Mouse (Mus musculus) liver, embryonic 11.5 days (tissue): ENCODE measurements around the gene Pms2. TPM values are rescaled to one million over a fixed set of nuclear protein-coding genes. Genes with fewer than 3 reads are reported as not detected.

Experiments used
- ATAC-seq: fragments of 200-750 bp; cut with Nextera tagmentation; replicated peaks from 2 replicates; pipeline ENCODE4 v1.8.0; 2017; ENCODE audit warnings: moderate number of reproducible peaks, mild to moderate bottlenecking, moderate TSS enrichment, moderate library complexity; ENCODE audit not compliant: low FRiP score
- DNase-seq: peaks from one replicate; pipeline ENCODE4 v3.0.0-alpha.2; 2017; ENCODE audit warnings: low spot score
- H3K27ac ChIP-seq: fragments of 300-500 bp; sonication (generic); 2 replicates; pipeline ENCODE4 v1.5.1; 2014; ENCODE audit warnings: mild to moderate bottlenecking, low read depth, low read length, control low read depth
- H3K27me3 ChIP-seq: fragments of 300-500 bp; sonication (generic); replicated peaks from 2 replicates; pipeline ENCODE4 v1.6.1; 2014; ENCODE audit warnings: low read length, mixed read lengths; ENCODE audit not compliant: control insufficient read depth, insufficient read depth
- H3K36me3 ChIP-seq: fragments of 300-500 bp; sonication (generic); 2 replicates; pipeline ENCODE4 v1.6.1; 2014; ENCODE audit warnings: mild to moderate bottlenecking, low read length, moderate library complexity, mixed read lengths; ENCODE audit not compliant: control insufficient read depth, insufficient read depth
- H3K4me1 ChIP-seq: fragments of 300-500 bp; sonication (generic); replicated peaks from 2 replicates; pipeline ENCODE4 v1.6.1; 2014; ENCODE audit warnings: low read length, mixed read lengths; ENCODE audit not compliant: control insufficient read depth, insufficient read depth
- H3K4me2 ChIP-seq: fragments of 300-500 bp; sonication (generic); 2 replicates; pipeline ENCODE4 v1.6.1; 2014; ENCODE audit warnings: mild to moderate bottlenecking, control low read depth, moderate library complexity
- H3K4me3 ChIP-seq: fragments of 300-500 bp; sonication (generic); 2 replicates; pipeline ENCODE4 v1.5.1; 2014; ENCODE audit warnings: low read depth, low read length, control low read depth
- H3K9ac ChIP-seq: fragments of 300-500 bp; sonication (generic); 2 replicates; pipeline ENCODE4 v1.6.1; 2014; ENCODE audit warnings: low read depth, low read length, control low read depth
- H3K9me3 ChIP-seq: fragments of 300-500 bp; sonication (generic); 2 replicates; pipeline ENCODE4 v1.6.1; 2016; ENCODE audit warnings: low read length, inconsistent platforms, mixed read lengths; ENCODE audit not compliant: control insufficient read depth
- WGBS: fragments of 180-500 bp; shearing (Covaris S2); extraction: QIAGEN DNeasy Blood & Tissue Kit; methylation state at CpG from one replicate; pipeline ENCODE4 v1.1.7; 2014; 5-methylcytosine and 5-hydroxymethylcytosine counted together
- polyA plus RNA-seq: library from polyadenylated mRNA; unstranded; fragments of >200 nt; fragmentation: Nextera tagmentation; extraction: Ambion mirVana; gene quantifications from 2 replicates; pipeline ENCODE4 v1.2.1, GENCODE M21; 2014

Gene Pms2
- polyA plus RNA-seq, 1 experiment from 2014 or later = 27.0 TPM

DNA sequence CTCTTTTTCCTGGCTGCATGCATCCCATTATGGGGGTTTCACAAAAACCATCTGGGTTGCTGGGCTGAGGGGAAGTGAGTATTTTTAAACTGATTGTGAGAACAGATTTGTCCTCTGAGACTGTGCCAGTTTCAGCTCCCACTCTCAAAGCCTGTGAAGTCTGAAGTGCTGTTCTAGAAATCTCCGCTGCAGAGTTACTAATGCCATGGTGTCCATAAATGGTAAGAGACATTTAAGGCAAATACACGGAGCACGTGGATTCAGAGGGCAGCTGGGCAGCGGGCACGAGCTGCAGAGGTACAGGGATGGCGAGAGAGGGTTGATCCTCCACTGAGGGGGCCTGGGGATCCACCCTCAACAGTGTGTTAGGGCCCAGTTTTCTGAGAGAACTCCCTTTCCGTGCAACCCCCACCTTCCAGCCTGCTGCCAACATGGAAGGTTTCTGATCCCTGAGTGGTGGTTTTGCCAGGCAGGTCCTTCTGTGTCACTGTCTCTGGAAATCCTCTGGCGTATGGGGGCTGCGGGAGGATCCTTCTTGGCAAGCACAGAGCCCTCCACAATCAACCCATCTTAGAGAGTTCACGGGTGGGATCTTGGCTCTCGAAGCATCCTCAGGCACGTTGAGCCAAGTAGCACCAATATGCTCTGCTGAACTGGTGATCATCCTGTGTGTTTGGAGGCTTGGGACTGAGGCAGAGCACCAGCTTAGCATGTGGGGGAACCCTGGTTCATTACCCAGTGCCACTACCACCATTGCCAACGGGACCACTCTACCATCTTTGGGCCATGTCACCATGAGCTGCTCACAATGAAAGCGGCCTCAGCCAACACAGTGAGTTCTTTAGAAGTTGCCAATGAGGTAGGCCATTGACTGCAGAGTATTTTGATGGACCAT, 33.7 kb downstream of the Pms2 start:
- 0 out of 2 replicates have a peak, but pooled peaks cover 2% of the 10 kb centered on the region for H3K9me3 ChIP-seq
- 85% methylated on average over 14 of the region's 14 CpGs for WGBS
- H3K36me3 ChIP-seq = no peaks in the 10 kb centered on the region
- H3K9ac ChIP-seq = no peak overlapping the region
- no peak overlapping the region for H3K27ac ChIP-seq
- no peak overlapping the region for H3K4me3 ChIP-seq
- no peaks in the 10 kb centered on the region for H3K4me1 ChIP-seq
- ATAC-seq (no peak), DNase-seq (no peak)
- H3K4me2 ChIP-seq = no peak overlapping the region
- H3K27me3 ChIP-seq = no peaks in the 10 kb centered on the region

DNA sequence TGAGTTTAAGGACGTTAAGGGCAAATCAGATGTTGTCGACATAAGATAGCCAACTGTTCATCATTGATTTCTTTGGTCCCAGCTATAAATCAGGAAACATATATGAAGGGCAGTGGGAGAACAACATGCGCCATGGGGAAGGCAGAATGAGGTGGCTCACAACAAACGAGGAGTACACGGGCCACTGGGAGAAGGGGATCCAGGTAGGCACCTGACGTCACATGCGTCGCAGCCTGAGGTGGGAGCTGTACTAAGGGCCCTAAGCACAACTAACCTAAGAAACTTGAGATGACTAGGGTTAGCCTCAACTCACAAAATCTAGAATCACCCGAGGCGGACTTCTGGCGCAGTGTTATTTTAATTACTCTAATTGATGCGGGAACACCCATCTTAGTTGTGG, 38.6 kb downstream of the Pms2 start:
- Histone ChIP-seq H3K36me3 (no peaks in the 10 kb centered on the region), H3K27me3 (no peaks in the 10 kb centered on the region), H3K4me1 (no peaks in the 10 kb centered on the region), H3K4me3 (no peak overlapping the region), H3K9me3 (no peaks in the 10 kb centered on the region), H3K4me2 (no peak overlapping the region), H3K9ac (no peak overlapping the region), H3K27ac (no peak overlapping the region)
- DNase-seq = no peak
- 86% methylated on average over 12 of the region's 12 CpGs for WGBS
- no peak for ATAC-seq

DNA sequence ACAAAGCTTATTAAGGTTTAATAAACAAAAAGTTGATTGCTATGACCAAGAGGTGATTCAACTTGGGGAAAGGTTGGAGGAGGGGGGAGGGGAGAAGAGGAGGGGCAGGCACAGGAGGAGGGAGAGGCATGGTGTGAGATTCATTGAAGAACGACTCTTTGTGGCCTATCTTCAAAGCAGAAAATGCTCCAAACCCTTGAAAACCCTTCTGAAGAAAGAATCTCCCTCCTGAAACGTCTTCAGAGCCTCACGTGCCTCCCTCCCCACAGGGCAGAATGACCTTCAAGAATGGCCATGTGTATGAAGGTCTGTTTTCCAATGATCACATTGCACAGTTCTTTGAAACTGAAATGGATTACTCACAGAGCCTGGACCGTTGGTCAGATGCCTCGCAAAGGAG, 40.3 kb downstream of the Pms2 start:
- H3K9ac ChIP-seq = no peak overlapping the region
- no peak overlapping the region for H3K4me2 ChIP-seq
- no peaks in the 10 kb centered on the region for H3K27me3 ChIP-seq
- WGBS = 40% methylated on average over 5 of the region's 5 CpGs
- H3K36me3 ChIP-seq = no peaks in the 10 kb centered on the region
- no peaks in the 10 kb centered on the region for H3K9me3 ChIP-seq
- no peak overlapping the region for H3K4me3 ChIP-seq
- no peaks in the 10 kb centered on the region for H3K4me1 ChIP-seq
- DNase-seq (no peak), ATAC-seq (no peak)
- no peak overlapping the region for H3K27ac ChIP-seq

DNA sequence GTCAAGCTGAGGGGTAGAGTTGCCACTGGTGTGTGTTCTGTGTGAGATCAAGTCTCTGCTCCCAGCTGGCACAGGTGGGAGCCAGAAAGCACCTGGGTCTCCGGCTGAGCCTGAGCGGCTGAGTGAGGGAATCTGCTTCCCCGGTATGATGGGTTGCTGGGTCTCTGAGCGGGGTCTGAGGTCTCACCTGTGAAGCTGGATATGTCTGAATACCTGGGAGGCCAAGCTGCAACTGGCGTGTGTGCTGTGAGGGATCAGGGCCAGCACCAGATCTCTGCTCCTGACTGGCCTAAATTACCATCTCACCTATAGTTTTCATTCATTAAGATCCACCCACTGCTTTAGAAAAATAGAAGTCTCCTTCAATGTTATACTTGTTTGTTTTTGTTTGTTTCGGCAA, 47.3 kb downstream of the Pms2 start:
- no peaks in the 10 kb centered on the region for H3K4me1 ChIP-seq
- H3K27me3 ChIP-seq = no peaks in the 10 kb centered on the region
- H3K4me2 ChIP-seq = no peak overlapping the region
- no peak for DNase-seq
- H3K9me3 ChIP-seq = no peaks in the 10 kb centered on the region
- WGBS = 81% methylated on average over 6 of the region's 6 CpGs
- H3K4me3 ChIP-seq = no peak overlapping the region
- no peak overlapping the region for H3K9ac ChIP-seq
- H3K27ac ChIP-seq = no peak overlapping the region
- no peaks in the 10 kb centered on the region for H3K36me3 ChIP-seq
- ATAC-seq = no peak

DNA sequence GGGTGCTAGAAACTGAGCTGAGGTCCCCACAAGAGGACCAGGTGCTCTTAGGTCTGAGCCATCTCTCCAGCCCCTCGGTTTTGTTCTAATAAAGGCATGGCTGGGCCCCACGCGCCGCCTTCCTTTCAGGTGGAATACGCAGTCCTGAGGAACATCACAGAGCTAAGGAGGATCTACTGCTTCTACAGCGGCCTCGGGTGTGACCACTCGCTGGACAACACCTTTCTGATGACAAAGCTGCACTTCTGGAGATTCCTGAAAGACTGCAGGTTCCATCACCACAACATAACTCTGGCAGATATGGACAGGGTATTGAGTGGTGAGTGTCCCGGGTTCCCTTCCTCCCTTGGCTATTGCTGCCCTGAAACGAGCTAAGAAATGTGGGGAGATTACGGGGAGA, 49.8 kb downstream of the Pms2 start:
- ATAC-seq (no peak), DNase-seq (no peak)
- Histone ChIP-seq H3K27ac (no peak overlapping the region), H3K27me3 (no peaks in the 10 kb centered on the region), H3K9ac (no peak overlapping the region), H3K9me3 (no peaks in the 10 kb centered on the region), H3K36me3 (no peaks in the 10 kb centered on the region), H3K4me1 (no peaks in the 10 kb centered on the region), H3K4me3 (no peak overlapping the region), H3K4me2 (no peak overlapping the region)
- WGBS = 87% methylated on average over 11 of the region's 11 CpGs

DNA sequence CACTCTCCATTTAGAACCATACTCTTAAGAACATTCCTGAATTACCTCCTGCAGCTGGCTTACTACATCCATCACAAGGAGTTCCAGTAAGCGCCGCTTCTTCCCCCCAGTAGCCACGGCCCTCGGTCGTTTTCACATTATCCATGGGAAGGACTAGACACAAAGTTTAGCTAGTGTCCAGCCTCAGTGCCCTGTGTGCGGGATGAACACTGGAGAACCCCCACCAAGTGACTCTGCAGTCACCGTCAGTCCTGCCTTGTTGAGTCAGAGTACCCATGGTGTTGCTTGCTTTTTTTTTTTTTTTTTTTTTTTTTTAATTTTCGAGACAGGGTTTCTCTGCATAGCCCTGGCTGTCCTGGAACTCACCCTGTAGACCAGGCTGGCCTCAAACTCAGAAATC, 51.4 kb downstream of the Pms2 start:
- WGBS = 83% methylated on average over 8 of the region's 8 CpGs
- Histone ChIP-seq H3K9ac (no peak overlapping the region), H3K9me3 (no peaks in the 10 kb centered on the region), H3K36me3 (no peaks in the 10 kb centered on the region), H3K27ac (no peak overlapping the region), H3K4me3 (no peak overlapping the region), H3K27me3 (no peaks in the 10 kb centered on the region), H3K4me2 (no peak overlapping the region), H3K4me1 (no peaks in the 10 kb centered on the region)
- DNase-seq (no peak), ATAC-seq (no peak)

DNA sequence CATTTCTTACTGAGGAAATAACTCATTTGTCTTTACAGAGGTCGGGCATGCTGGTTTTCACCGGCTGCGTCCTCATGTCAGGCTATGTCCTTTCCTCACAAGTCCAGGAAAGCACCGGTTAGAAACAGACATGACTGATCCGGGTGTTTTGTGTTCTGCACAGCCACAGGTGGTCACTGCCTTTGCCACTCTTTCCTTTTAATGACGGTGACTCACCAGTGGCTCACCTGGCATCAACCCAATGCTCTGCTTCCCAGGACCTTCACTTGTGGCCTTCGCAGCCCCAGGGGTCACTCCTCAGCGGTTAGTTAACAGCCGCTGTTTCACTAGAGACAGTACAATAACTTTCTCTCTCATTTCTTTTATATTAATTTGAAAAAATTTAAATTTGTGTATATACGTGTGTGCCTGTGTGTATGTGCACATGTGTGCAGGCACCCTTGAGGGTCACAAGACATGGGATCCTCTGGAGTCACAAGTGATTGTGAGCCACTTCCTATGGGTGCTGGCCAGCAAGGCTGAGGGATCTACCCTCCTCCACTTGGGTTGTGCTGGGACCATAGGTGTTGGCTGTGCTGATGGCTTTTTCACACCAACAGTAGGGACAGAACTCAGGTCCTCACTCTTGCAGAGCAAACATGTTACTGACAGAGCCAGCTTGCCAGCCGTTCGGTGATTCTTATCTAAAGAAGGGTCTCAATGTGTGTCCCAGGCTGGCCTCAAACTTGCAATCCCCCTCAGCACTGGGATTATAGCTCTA, 56.0 kb downstream of the Pms2 start:
- Histone ChIP-seq H3K27me3 (no peaks in the 10 kb centered on the region), H3K4me1 (no peaks in the 10 kb centered on the region), H3K4me2 (no peak overlapping the region), H3K4me3 (no peak overlapping the region), H3K9me3 (no peaks in the 10 kb centered on the region), H3K9ac (no peak overlapping the region), H3K36me3 (no peaks in the 10 kb centered on the region), H3K27ac (no peak overlapping the region)
- 77% methylated on average over 12 of the region's 12 CpGs for WGBS
- no peak for DNase-seq
- no peak for ATAC-seq

DNA sequence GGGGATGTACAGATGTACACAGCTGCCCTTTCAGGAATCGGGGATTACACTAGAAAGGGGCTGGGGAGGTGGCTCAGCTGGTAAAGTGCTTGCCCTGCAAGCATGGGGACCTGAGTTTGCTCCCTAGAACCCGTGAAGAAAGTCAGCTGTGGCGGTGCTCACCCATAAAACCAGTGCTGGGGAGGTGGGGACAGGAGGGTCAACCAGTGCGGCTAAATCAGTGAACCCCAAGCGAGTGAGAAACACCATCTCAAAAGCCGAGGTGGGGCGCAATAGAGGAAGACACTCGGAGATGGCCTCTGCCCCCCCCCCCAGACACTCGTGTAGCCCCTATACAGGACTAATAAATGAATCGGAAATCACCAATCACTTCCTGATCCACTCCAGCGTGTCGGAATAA, 56.9 kb downstream of the Pms2 start:
- Histone ChIP-seq H3K9me3 (no peaks in the 10 kb centered on the region), H3K36me3 (no peaks in the 10 kb centered on the region), H3K27ac (no peak overlapping the region), H3K9ac (no peak overlapping the region), H3K4me1 (no peaks in the 10 kb centered on the region), H3K4me3 (no peak overlapping the region), H3K27me3 (no peaks in the 10 kb centered on the region), H3K4me2 (no peak overlapping the region)
- WGBS = 86% methylated on average over 12 of the region's 12 CpGs
- DNase-seq = no peak
- ATAC-seq = no peak

DNA sequence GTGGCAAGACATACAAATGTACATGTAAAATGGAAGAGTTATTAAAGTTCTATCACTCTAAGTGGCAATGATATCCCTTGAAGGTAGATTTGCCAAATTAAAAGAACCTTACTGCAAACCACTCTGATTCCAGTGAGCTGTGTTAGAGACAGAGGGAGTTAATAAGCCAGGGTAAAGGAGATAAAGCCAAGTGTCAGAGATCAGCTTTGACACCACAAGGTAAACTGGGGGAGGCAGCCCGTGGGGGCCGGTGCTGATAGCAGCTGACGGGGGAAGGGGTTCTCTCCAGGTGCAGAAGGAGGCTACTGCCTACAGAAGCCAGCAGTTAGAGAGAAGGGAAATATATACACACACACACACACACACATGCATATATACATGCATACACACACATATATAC, 62.9 kb downstream of the Pms2 start:
- 24% methylated on average over 3 of the region's 3 CpGs for WGBS
- H3K4me3 ChIP-seq = no peak overlapping the region
- H3K27ac ChIP-seq = no peak overlapping the region
- H3K36me3 ChIP-seq = no peaks in the 10 kb centered on the region
- H3K9ac ChIP-seq = no peak overlapping the region
- H3K27me3 ChIP-seq = no peaks in the 10 kb centered on the region
- no peaks in the 10 kb centered on the region for H3K9me3 ChIP-seq
- no peak for ATAC-seq
- H3K4me1 ChIP-seq = peaks cover 25% of the 10 kb centered on the region
- no peak overlapping the region for H3K4me2 ChIP-seq
- no peak for DNase-seq
